Mouse (Mus musculus) Muller cell, postnatal 12 days (primary cell): ENCODE results near the gene Kantr.

ENCODE experiments used
- DNase-seq: peaks from one replicate; pipeline ENCODE4 v3.0.0-alpha.2; 2015; ENCODE audit errors: inconsistent ontology term

Kantr gene

DNA sequence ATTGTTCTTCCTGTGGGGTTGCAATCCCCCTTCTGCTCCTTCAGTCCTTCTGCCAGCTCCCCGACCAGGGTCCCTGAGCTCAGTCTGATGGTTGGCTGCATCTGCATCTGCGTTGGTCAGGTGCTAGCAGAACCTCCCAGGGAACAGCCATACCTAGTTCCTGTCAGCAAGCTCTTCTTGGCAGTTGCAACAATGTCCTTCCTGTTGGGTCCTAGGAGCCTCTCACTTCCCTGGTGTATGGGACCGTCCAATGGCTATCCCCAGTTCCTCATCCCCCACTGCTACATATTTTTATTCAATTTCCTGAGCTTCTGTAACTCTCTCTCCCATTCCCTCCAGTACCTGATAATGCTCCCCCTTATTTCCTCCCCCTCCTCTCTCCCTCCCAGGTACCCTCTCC lies 42.5 kb downstream of the Kantr start:
- DNase-seq, result no peak

DNA sequence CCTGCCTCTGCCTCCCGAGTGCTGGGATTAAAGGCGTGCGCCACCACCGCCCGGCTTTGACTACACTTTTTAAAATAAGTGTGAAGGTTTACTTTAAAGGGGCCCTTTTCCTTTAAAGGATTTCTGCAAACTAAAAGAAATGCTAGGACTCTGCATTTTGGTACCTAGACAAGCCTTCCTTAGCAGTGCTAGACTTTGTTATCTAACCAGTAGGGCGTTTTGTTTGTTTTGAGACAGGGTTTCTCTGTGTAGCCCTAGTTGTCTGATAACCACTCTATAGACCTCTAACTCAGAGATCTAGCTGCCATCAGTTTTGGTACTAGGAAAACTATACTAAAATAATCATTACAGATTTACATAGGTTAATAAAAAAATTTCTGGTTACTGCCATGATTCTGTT lies 47.9 kb downstream of the Kantr start:
- no peak for DNase-seq

- no peak for DNase-seq
These were observed 56.1 kb downstream of the Kantr start for GRCm38 (mm10) chrX:152271189-152271588.
